13 mouse cellular contexts compared by ENCODE assay signal in genomic region chr2:44341091-44341571, GRCm38 (mm10).
A peak's percentile ranks its signal among the peaks of the same experiment; 100 is the strongest.
DNase-seq lines count a peak whose midpoint lies in the region; ATAC-seq and TF ChIP-seq lines count a peak whose summit lies in the region.
"Had no signal": no experiment of that assay in that cellular context is flagged by ENCODE, and none has a peak within 500 bp of the region (broad histone marks: within the 10 kb centered on the region; RNA-seq: fewer than 3 reads in every experiment).

No protein-coding gene starts in this region.

- intact Hi-C loops in left cerebral cortex, adult 2 months (cut with DNase I), result no loop called here
- intact Hi-C loops in left cerebral cortex, postnatal 4 days (cut with DNase I), result no loop called here

- WGBS in embryonic facial prominence, embryonic 13.5 days, result 36% methylated on average over 10 of the region's 10 CpGs
- 18% methylated on average over 10 of the region's 10 CpGs for WGBS in neural tube, embryonic 14.5 days

- H3K4me2 ChIP-seq in embryonic facial prominence, embryonic 13.5 days, result peak overlapping the region; percentile 30
- peak overlapping the region; percentile 1; the same call in 1 of the 2 replicates for H3K4me2 ChIP-seq in neural tube, embryonic 14.5 days (ENCODE audit: low read depth, low read length)
- H3K4me2 ChIP-seq: limb, embryonic 15.5 days had no signal

- no peaks in the 10 kb centered on the region for H3K9me3 ChIP-seq in embryonic facial prominence, embryonic 13.5 days
- no peaks in the 10 kb centered on the region for H3K9me3 ChIP-seq in neural tube, embryonic 14.5 days (ENCODE audit: control insufficient read depth, low read length)
- H3K9me3 ChIP-seq: limb, embryonic 15.5 days had no signal

- peak overlapping the region; percentile 26 for H3K4me3 ChIP-seq in left cerebral cortex, adult 2 months
- no peak overlapping the region for H3K4me3 ChIP-seq in embryonic facial prominence, embryonic 13.5 days
- H3K4me3 ChIP-seq in neural tube, embryonic 14.5 days (ENCODE audit: low read depth, low read length), result no peak overlapping the region
- H3K4me3 ChIP-seq: erythroblast, embryonic 14.5 days; limb, embryonic 15.5 days had no signal

- no peaks in the 10 kb centered on the region for H3K27me3 ChIP-seq in embryonic facial prominence, embryonic 13.5 days
- no peaks in the 10 kb centered on the region for H3K27me3 ChIP-seq in neural tube, embryonic 14.5 days (ENCODE audit: control insufficient read depth, insufficient read depth, low read length)
- H3K27me3 ChIP-seq: limb, embryonic 15.5 days had no signal

- no peaks in the 10 kb centered on the region for H3K36me3 ChIP-seq in embryonic facial prominence, embryonic 13.5 days
- no peaks in the 10 kb centered on the region for H3K36me3 ChIP-seq in neural tube, embryonic 14.5 days (ENCODE audit: control insufficient read depth, insufficient read depth, low read length)
- H3K36me3 ChIP-seq: limb, embryonic 15.5 days had no signal

- no peak overlapping the region for H3K9ac ChIP-seq in embryonic facial prominence, embryonic 13.5 days
- no peak overlapping the region for H3K9ac ChIP-seq in neural tube, embryonic 14.5 days (replicated peaks; ENCODE audit: low read depth, low read length)
- H3K9ac ChIP-seq: limb, embryonic 15.5 days had no signal

- peaks cover 21% of the 10 kb centered on the region for H3K4me1 ChIP-seq in embryonic facial prominence, embryonic 13.5 days
- 0 out of 2 replicates have a peak, but pooled peaks cover 3% of the 10 kb centered on the region for H3K4me1 ChIP-seq in neural tube, embryonic 14.5 days (ENCODE audit: control insufficient read depth, insufficient read depth, low read length)

- no peak for DNase-seq in left cerebral cortex, adult 2 months (ENCODE audit: extremely low spot score in 1 of 2, low spot score in 2 of 2)
- DNase-seq in left cerebral cortex, postnatal 4 days, result no peak
- DNase-seq in layer of hippocampus, adult 8-10 months (ENCODE audit: low spot score in 2 of 2), result peak; percentile 57 to 61
- DNase-seq in embryo, embryonic 11 days, result no peak
- no peak for DNase-seq in lung, postnatal 36 days
- DNase-seq: cerebellum, adult 9-11 months; kidney, adult 18-20 months; thymus, postnatal 36 days had no signal

- no peak for TF ChIP-seq CTCF in left cerebral cortex, adult 2 months (IDR thresholded peaks at IDR 0.05)

- H3K27ac ChIP-seq in left cerebral cortex, adult 2 months, result peak overlapping the region; percentile 73
- peak overlapping the region; percentile 78; the same call in 1 of the 2 replicates for H3K27ac ChIP-seq in embryonic facial prominence, embryonic 13.5 days
- H3K27ac ChIP-seq in neural tube, embryonic 14.5 days (ENCODE audit: low read depth, low read length), result no peak overlapping the region

- no peak for ATAC-seq in embryonic facial prominence, embryonic 13.5 days (ENCODE audit: insufficient number of reproducible peaks, insufficient read depth, low FRiP score, low TSS enrichment, low read depth)
- peak; percentile 67 for ATAC-seq in neural tube, embryonic 14.5 days (ENCODE audit: low read depth)
- ATAC-seq: lung, postnatal 0 days had no signal

Comparison
In these comparisons a context has a peak if more than half of its experiments do, and no peak if none do; other contexts are left out.
1. DNase-seq: peak in layer of hippocampus, adult 8-10 months (2 of 2); none in left cerebral cortex, adult 2 months (0 of 2), left cerebral cortex, postnatal 4 days (single experiment), embryo, embryonic 11 days (single experiment) and lung, postnatal 36 days (single experiment).